Mouse (Mus musculus): ENCODE data around the gene Igfbp7. TPM values are rescaled to one million over a fixed set of nuclear protein-coding genes. Genes with fewer than 3 reads are reported as not detected.
A peak's percentile ranks its signal among the peaks of the same experiment; 100 is the strongest.

Igfbp7 gene
- total and polyA plus RNA-seq, 3 experiments = 0.17 to 0.70 (median 0.35) TPM

DNA sequence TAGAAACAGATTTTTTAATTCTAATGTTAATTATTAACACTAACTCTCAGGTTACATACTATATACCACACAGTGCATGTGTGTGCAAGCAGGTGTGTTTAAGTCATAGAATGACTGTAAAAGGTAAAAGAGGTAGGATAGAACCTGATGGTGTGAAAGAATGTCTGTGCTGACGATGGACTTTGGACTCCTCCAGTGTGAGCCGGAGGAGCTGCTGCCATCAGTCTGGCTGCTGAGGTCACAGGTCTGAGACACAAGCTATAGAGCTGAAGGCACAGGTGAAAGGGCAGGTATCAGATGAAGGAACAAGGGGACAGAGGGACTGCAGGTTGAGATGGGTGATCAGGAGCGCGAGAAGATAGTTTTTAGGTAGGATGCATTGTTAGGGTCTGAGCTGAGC, 37.6 kb upstream of the Igfbp7 start:
- Histone ChIP-seq H3K36me3 (replicated peaks in 1 of 2; ENCODE audit: control insufficient read depth in 1 of 2, insufficient read depth in 1 of 2, low read length in 1 of 2) (no peaks in the 10 kb centered on the region), H3K27ac (ENCODE audit: insufficient read depth, low read depth) (no peak overlapping the region), H3K9me3 (replicated peaks; ENCODE audit: low read length) (no peaks in the 10 kb centered on the region), H3K4me1 (ENCODE audit: control insufficient read depth in 1 of 2, insufficient read depth in 2 of 2) (peaks cover 18 to 44% of the 10 kb centered on the region in 2 experiments; a peak in 3 of 4 replicates), H3K4me2 (ENCODE audit: insufficient read depth, low read depth, poor library complexity, severe bottlenecking) (no peak overlapping the region), H3K27me3 (replicated peaks) (no peaks in the 10 kb centered on the region), H3K4me3 (replicated peaks in 1 of 3; ENCODE audit: low read depth in 2 of 3, low read length in 2 of 3, poor library complexity in 1 of 3) (no peak overlapping the region), H3K79me2 (replicated peaks; ENCODE audit: control insufficient read depth, extremely low read depth, insufficient read depth, poor library complexity, severe bottlenecking) (no peaks in the 10 kb centered on the region), H3K9ac (ENCODE audit: insufficient read depth, low read depth) (no peak overlapping the region)
- dilution Hi-C loops (cut with MboI; ENCODE audit: extremely low pct_ligation_motif_present, extremely low pct_unique_long_range_greater_than_20kb, low sequenced_read_pairs) (no loop called here), in situ Hi-C loops (cut with MboI; ENCODE audit: low pct_ligation_motif_present, low pct_unique_long_range_greater_than_20kb, low sequenced_read_pairs) (no loop called here)
- no peak for DNase-seq (ENCODE audit: extremely low read depth)
- TF ChIP-seq JUN (IDR thresholded peaks at IDR 0.05; ENCODE audit: insufficient read depth, low read depth, low read length) (no peak), JUND (conservative IDR thresholded peaks at IDR 0.05; ENCODE audit: low read depth, low read length) (no peak), CTCF (conservative IDR thresholded peaks at IDR 0.05 in 1 of 2, IDR thresholded peaks at IDR 0.05 in 1 of 2; ENCODE audit: low read depth in 2 of 2, low read length in 2 of 2) (no peak), KAT2A (IDR thresholded peaks at IDR 0.05; ENCODE audit: insufficient replicate concordance, low read length) (no peak), ZNF384 (IDR thresholded peaks at IDR 0.05; ENCODE audit: low read depth, low read length) (no peak), NRF1 (IDR thresholded peaks at IDR 0.05; ENCODE audit: low read depth, low read length) (no peak), EP300 (IDR thresholded peaks at IDR 0.05; ENCODE audit: low read length) (no peak), MYC (IDR thresholded peaks at IDR 0.05; ENCODE audit: low read depth, low read length) (no peak), IRF4 (IDR thresholded peaks at IDR 0.05; ENCODE audit: low read depth, low read length) (no peak), MAFK (IDR thresholded peaks at IDR 0.05; ENCODE audit: insufficient replicate concordance, low read length) (no peak), MEF2A (IDR thresholded peaks at IDR 0.05; ENCODE audit: borderline replicate concordance, low read depth, low read length) (no peak), HCFC1 (IDR thresholded peaks at IDR 0.05; ENCODE audit: low read depth, low read length) (no peak)

DNA sequence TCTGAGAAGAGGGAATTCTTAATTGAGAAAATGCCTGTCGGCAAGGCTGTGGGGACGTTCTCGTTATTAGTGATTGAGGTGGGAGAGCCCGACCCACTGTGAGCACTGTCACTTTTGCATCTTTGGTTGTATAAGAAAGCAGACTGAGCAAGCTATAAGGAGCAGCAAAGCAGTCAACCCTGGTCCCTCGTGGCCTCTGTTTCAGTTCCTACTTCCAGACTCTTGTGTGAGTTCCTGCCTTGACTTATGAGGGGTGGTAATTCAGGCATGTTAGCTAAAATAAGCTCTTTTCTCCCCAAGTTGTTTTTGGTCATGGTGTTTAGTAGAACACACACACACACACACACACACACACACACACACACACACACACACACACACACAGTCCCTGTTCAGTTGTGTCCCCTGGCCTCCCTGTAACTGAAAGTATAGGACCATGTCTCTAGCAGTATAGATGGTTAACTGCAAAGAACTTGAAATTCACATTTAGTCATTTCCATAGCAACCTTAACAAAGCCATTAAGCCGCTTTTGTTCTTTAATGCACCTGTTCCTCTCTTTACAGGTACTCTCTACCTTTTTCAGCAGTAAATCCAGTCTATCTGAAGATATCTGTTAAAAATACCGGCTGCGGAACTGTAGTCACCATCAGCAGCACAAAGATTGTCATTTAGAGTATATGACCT, 36.2 kb upstream of the Igfbp7 start:
- in situ Hi-C loops (cut with MboI; ENCODE audit: low pct_ligation_motif_present, low pct_unique_long_range_greater_than_20kb, low sequenced_read_pairs) (no loop called here), dilution Hi-C loops (cut with MboI; ENCODE audit: extremely low pct_ligation_motif_present, extremely low pct_unique_long_range_greater_than_20kb, low sequenced_read_pairs) (no loop called here)
- no peak overlapping the region for H3K4me3 ChIP-seq (replicated peaks in 1 of 3; ENCODE audit: low read depth in 2 of 3, low read length in 2 of 3, poor library complexity in 1 of 3)
- TF ChIP-seq ETS1 (conservative IDR thresholded peaks at IDR 0.05; ENCODE audit: low read depth, low read length) = 0 out of 2 replicates have a peak, but pooled peaks have one; percentile 26
- no peak for TF ChIP-seq SMC3 (IDR thresholded peaks at IDR 0.05; ENCODE audit: low read depth, low read length)
- TF ChIP-seq SIN3A (IDR thresholded peaks at IDR 0.05; ENCODE audit: low read length) = no peak
- TF ChIP-seq MYC (IDR thresholded peaks at IDR 0.05; ENCODE audit: low read depth, low read length) = peak; percentile 90
- TF ChIP-seq BHLHE40 (IDR thresholded peaks at IDR 0.05; ENCODE audit: low read depth, low read length) = peak; percentile 5; the same call in 1 of the 2 replicates
- TF ChIP-seq ELF1 (IDR thresholded peaks at IDR 0.05; ENCODE audit: low read depth, low read length) = 0 out of 2 replicates have a peak, but pooled peaks have one; percentile 11
- peak; percentile 80 for TF ChIP-seq EP300 (IDR thresholded peaks at IDR 0.05; ENCODE audit: low read length)
- TF ChIP-seq E2F4 (IDR thresholded peaks at IDR 0.05; ENCODE audit: insufficient replicate concordance, low read depth, low read length) = no peak
- no peak for TF ChIP-seq UBTF (IDR thresholded peaks at IDR 0.05; ENCODE audit: low read depth, low read length)
- TF ChIP-seq HCFC1 (IDR thresholded peaks at IDR 0.05; ENCODE audit: low read depth, low read length) = no peak
- TF ChIP-seq CTCF (conservative IDR thresholded peaks at IDR 0.05 in 1 of 2, IDR thresholded peaks at IDR 0.05 in 1 of 2; ENCODE audit: low read depth in 2 of 2, low read length in 2 of 2) = no peak
- no peak for TF ChIP-seq MAZ (IDR thresholded peaks at IDR 0.05; ENCODE audit: low read depth, low read length)
- no peak for TF ChIP-seq GABPA (IDR thresholded peaks at IDR 0.05; ENCODE audit: insufficient replicate concordance, low read depth, low read length)
- no peak for TF ChIP-seq USF2 (conservative IDR thresholded peaks at IDR 0.05; ENCODE audit: low read depth, low read length)
- no peak; the same call in 1 of the 2 replicates for TF ChIP-seq ZMIZ1 (IDR thresholded peaks at IDR 0.05; ENCODE audit: low read depth, low read length)
- TF ChIP-seq ZKSCAN1 (IDR thresholded peaks at IDR 0.05; ENCODE audit: borderline replicate concordance, low read depth, low read length) = no peak
- peak; percentile 22; the same call in 1 of the 2 replicates for TF ChIP-seq MAX (IDR thresholded peaks at IDR 0.05; ENCODE audit: low read length)
- TF ChIP-seq KAT2A (IDR thresholded peaks at IDR 0.05; ENCODE audit: insufficient replicate concordance, low read length) = no peak
- TF ChIP-seq POLR2A (IDR thresholded peaks at IDR 0.05; ENCODE audit: low read depth, low read length) = peak; percentile 13; the same call in 1 of the 2 replicates
- no peak for TF ChIP-seq ZNF384 (IDR thresholded peaks at IDR 0.05; ENCODE audit: low read depth, low read length)
- no peak; the same call in 1 of the 2 replicates for TF ChIP-seq RCOR1 (conservative IDR thresholded peaks at IDR 0.05; ENCODE audit: low read depth, low read length)
- TF ChIP-seq TBP (conservative IDR thresholded peaks at IDR 0.05; ENCODE audit: low read depth, low read length) = 0 out of 2 replicates have a peak, but pooled peaks have one; percentile 34
- TF ChIP-seq CHD1 (IDR thresholded peaks at IDR 0.05; ENCODE audit: low read depth, low read length) = 0 out of 2 replicates have a peak, but pooled peaks have one; percentile 34
- TF ChIP-seq IRF4 (IDR thresholded peaks at IDR 0.05; ENCODE audit: low read depth, low read length) = peak; percentile 90
- TF ChIP-seq CHD2 (IDR thresholded peaks at IDR 0.05; ENCODE audit: low read length) = peak; percentile 52

More for the DNA sequence above, 36.2 kb upstream of the Igfbp7 start:
- H3K27ac ChIP-seq (ENCODE audit: insufficient read depth, low read depth) = peak overlapping the region; percentile 37; the same call in 1 of the 2 replicates
- H3K9me3 ChIP-seq (replicated peaks; ENCODE audit: low read length) = no peaks in the 10 kb centered on the region
- H3K27me3 ChIP-seq (replicated peaks) = no peaks in the 10 kb centered on the region
- no peaks in the 10 kb centered on the region for H3K79me2 ChIP-seq (replicated peaks; ENCODE audit: control insufficient read depth, extremely low read depth, insufficient read depth, poor library complexity, severe bottlenecking)
- no peaks in the 10 kb centered on the region for H3K36me3 ChIP-seq (replicated peaks in 1 of 2; ENCODE audit: control insufficient read depth in 1 of 2, insufficient read depth in 1 of 2, low read length in 1 of 2)
- DNase-seq (ENCODE audit: extremely low read depth) = peak; percentile 83
- peaks cover 18 to 44% of the 10 kb centered on the region in 2 experiments; a peak in 3 of 4 replicates for H3K4me1 ChIP-seq (ENCODE audit: control insufficient read depth in 1 of 2, insufficient read depth in 2 of 2)
- no peak overlapping the region for H3K9ac ChIP-seq (ENCODE audit: insufficient read depth, low read depth)
- peak overlapping the region; percentile 90 for H3K4me2 ChIP-seq (ENCODE audit: insufficient read depth, low read depth, poor library complexity, severe bottlenecking)

Data from CH12.LX (cell line).